Mouse (Mus musculus) embryonic stem cell, embryonic (primary cell): Measurements from ENCODE around the gene Endog.

Experiments used
- CTCF ChIA-PET, 4 experiments: fragments of 300-600 bp in 2 of 4; fragments of 350-600 bp in 2 of 4; sonication (Branson Sonifier 250); formaldehyde crosslinking; loops; one replicate each; lab custom pipeline; 2022; ENCODE audit warnings: inconsistent platforms in 2 of 4; lab: Charles Lee
- POLR2A ChIA-PET, 4 experiments: fragments of 300-600 bp in 2 of 4; fragments of 350-600 bp in 2 of 4; sonication (Branson Sonifier 250); formaldehyde crosslinking; loops; one replicate each; lab custom pipeline; 2022; ENCODE audit warnings: antibody characterized with exemption in 4 of 4, inconsistent platforms in 1 of 4; lab: Charles Lee

The Endog gene

GRCm38 (mm10) chr2:30144436-30144835 lies 26.9 kb upstream of the Endog start:
- POLR2A ChIA-PET: interaction anchor here (0.7 to 17.7 kb wide), 22 partner anchors 8 to 192 kb away, joined by 3 to 393 read pairs (median 6); partner anchors contain the start of genes Tbc1d13 (in 2 of the 4), Zer1 (in 2 of the 4), Endog (in 1 of the 4) and Phyhd1 (in 1 of the 4)
- CTCF ChIA-PET: interaction anchor here in 2 of 4 experiments (0.5 to 1.3 kb wide), 3 partner anchors 9 to 21 kb away, joined by 3 to 6 read pairs (median 3); no protein-coding TSS in a partner anchor

GRCm38 (mm10) chr2:30147466-30147865 lies 23.8 kb upstream of the Endog start:
- CTCF ChIA-PET: interaction anchor here in 3 of 4 experiments (0.7 to 1.8 kb wide), 4 partner anchors 14 to 140 kb away, joined by 3 to 9 read pairs (median 4); no protein-coding TSS in a partner anchor
- POLR2A ChIA-PET: interaction anchor here (0.6 to 17.7 kb wide), 24 partner anchors 8 to 1876 kb away, joined by 3 to 393 read pairs (median 5); partner anchors contain the start of genes Tbc1d13 (in 3 of the 4), Endog (in 2 of the 4), Spout1 (in 1 of the 4) and Zer1 (in 1 of the 4)

GRCm38 (mm10) chr2:30151840-30152239 lies 19.5 kb upstream of the Endog start:
- POLR2A ChIA-PET: interaction anchor here (0.6 to 17.7 kb wide), 22 partner anchors 9 to 316 kb away, joined by 3 to 393 read pairs (median 7); partner anchors contain the start of genes Tbc1d13 (in 3 of the 4), Endog (in 2 of the 4), Spout1 (in 1 of the 4) and Zer1 (in 1 of the 4)
- CTCF ChIA-PET: interaction anchor here in 2 of 4 experiments (0.5 to 1.2 kb wide), 2 partner anchors 43 to 112 kb away, joined by 3 to 7 read pairs; no protein-coding TSS in a partner anchor

- ChIA-PET POLR2A (interaction anchor here in 3 of 4 experiments (1.1 to 17.7 kb wide), 19 partner anchors 8 to 90 kb away, joined by 3 to 393 read pairs (median 9); partner anchors contain the start of genes Tbc1d13 (in 2 of the 3), Endog (in 1 of the 3), Kyat1 (in 1 of the 3) and Spout1 (in 1 of the 3)), CTCF (interaction anchor here in 2 of 4 experiments (1.1 to 1.2 kb wide), 2 partner anchors 9 to 44 kb away, joined by 3 to 6 read pairs; no protein-coding TSS in a partner anchor)
Observed at GRCm38 (mm10) chr2:30152616-30153015, 18.7 kb upstream of the Endog start.

GRCm38 (mm10) chr2:30159871-30160270 lies 11.4 kb upstream of the Endog start:
- POLR2A ChIA-PET: interaction anchor here in 3 of 4 experiments (0.8 to 4.2 kb wide), 18 partner anchors 9 to 256 kb away, joined by 3 to 17 read pairs (median 4); partner anchors contain the start of genes Endog (in 2 of the 3), Tbc1d13 (in 2 of the 3), Kyat1 (in 1 of the 3) and Spout1 (in 1 of the 3)
- CTCF ChIA-PET: interaction anchor here in 1 of 4 experiments (1.2 kb wide), 1 partner anchor 61 kb away, joined by 3 read pairs; no protein-coding TSS in a partner anchor

- ChIA-PET CTCF (interaction anchor here (0.5 to 3.1 kb wide), 76 partner anchors 9 to 1923 kb away, joined by 3 to 25 read pairs (median 4); partner anchors contain the start of genes Endog (in 4 of the 4), Spout1 (in 2 of the 4), Zer1 (in 2 of the 4) and Fam78a (in 1 of the 4)), POLR2A (interaction anchor here (0.5 to 3.1 kb wide), 45 partner anchors 9 to 1078 kb away, joined by 3 to 16 read pairs (median 4); partner anchors contain the start of genes Spout1 (in 3 of the 4), Endog (in 2 of the 4), Zer1 (in 2 of the 4) and Tbc1d13 (in 1 of the 4))
Observed at GRCm38 (mm10) chr2:30161809-30162208, 9.5 kb upstream of the Endog start.

- POLR2A ChIA-PET: interaction anchor here in 2 of 4 experiments (0.8 to 3.1 kb wide), 15 partner anchors 8 to 101 kb away, joined by 3 to 16 read pairs (median 4); partner anchors contain the start of genes Endog (in 1 of the 2), Kyat1 (in 1 of the 2), Phyhd1 (in 1 of the 2) and Spout1 (in 1 of the 2)
- CTCF ChIA-PET: interaction anchor here (0.6 to 1.9 kb wide), 5 partner anchors 14 to 818 kb away, joined by 3 to 5 read pairs (median 3); partner anchors contain the start of gene Spout1 (in 1 of the 4)
Observed at GRCm38 (mm10) chr2:30164340-30164932, 6.9 kb upstream of the Endog start.

- CTCF ChIA-PET: interaction anchor here (0.5 to 1.1 kb wide), 4 partner anchors 10 to 36 kb away, joined by 3 to 5 read pairs (median 4); partner anchors contain the start of gene Spout1 (in 1 of the 4)
- POLR2A ChIA-PET: interaction anchor here in 2 of 4 experiments (0.6 to 1.1 kb wide), 4 partner anchors 17 to 202 kb away, joined by 3 to 5 read pairs (median 4); no protein-coding TSS in a partner anchor
Observed at GRCm38 (mm10) chr2:30166677-30167076, 4.6 kb upstream of the Endog start.

GRCm38 (mm10) chr2:30171997-30172382 lies 697 bp downstream of the Endog start:
- POLR2A ChIA-PET: interaction anchor here (0.5 to 10.3 kb wide), 69 partner anchors 8 to 635 kb away, joined by 3 to 102 read pairs (median 5); partner anchors contain the start of genes Tbc1d13 (in 4 of the 4), Kyat1 (in 3 of the 4), Phyhd1 (in 2 of the 4) and Zdhhc12 (in 2 of the 4)
- CTCF ChIA-PET: interaction anchor here (0.6 to 3.6 kb wide), 10 partner anchors 10 to 233 kb away, joined by 3 to 19 read pairs (median 4); partner anchors contain the start of gene Kyat1 (in 1 of the 4)

- ChIA-PET CTCF (interaction anchor here in 3 of 4 experiments (0.5 to 3.6 kb wide), 6 partner anchors 12 to 99 kb away, joined by 3 to 19 read pairs (median 4); partner anchors contain the start of gene Pkn3 (in 1 of the 3)), POLR2A (interaction anchor here in 3 of 4 experiments (0.6 to 10.3 kb wide), 31 partner anchors 9 to 190 kb away, joined by 3 to 102 read pairs (median 6); partner anchors contain the start of genes Kyat1 (in 2 of the 3), Tbc1d13 (in 2 of the 3), Miga2 (in 1 of the 3) and Phyhd1 (in 1 of the 3))
Observed at GRCm38 (mm10) chr2:30173541-30174240, 2.4 kb downstream of the Endog start.

- POLR2A ChIA-PET: interaction anchor here in 2 of 4 experiments (0.9 to 10.3 kb wide), 15 partner anchors 9 to 88 kb away, joined by 3 to 102 read pairs (median 4); partner anchors contain the start of genes Kyat1 (in 2 of the 2) and Tbc1d13 (in 1 of the 2)
- CTCF ChIA-PET: interaction anchor here (0.6 to 2.2 kb wide), 8 partner anchors 9 to 125 kb away, joined by 3 to 6 read pairs (median 3); no protein-coding TSS in a partner anchor
Observed at GRCm38 (mm10) chr2:30175897-30176296, 4.6 kb downstream of the Endog start.

- ChIA-PET CTCF (interaction anchor here in 3 of 4 experiments (0.6 to 2.2 kb wide), 7 partner anchors 9 to 178 kb away, joined by 3 to 6 read pairs (median 3); no protein-coding TSS in a partner anchor), POLR2A (interaction anchor here in 3 of 4 experiments (0.6 to 10.3 kb wide), 12 partner anchors 11 to 1056 kb away, joined by 3 to 102 read pairs (median 6); partner anchors contain the start of genes Kyat1 (in 1 of the 3), Phyhd1 (in 1 of the 3) and Tbc1d13 (in 1 of the 3))
Observed at GRCm38 (mm10) chr2:30176561-30176960, 5.3 kb downstream of the Endog start.

- POLR2A ChIA-PET: interaction anchor here (0.6 to 10.3 kb wide), 76 partner anchors 9 to 1054 kb away, joined by 3 to 102 read pairs (median 4); partner anchors contain the start of genes Kyat1 (in 3 of the 4), Phyhd1 (in 3 of the 4), Ier5l (in 2 of the 4) and Tbc1d13 (in 2 of the 4)
- CTCF ChIA-PET: interaction anchor here (0.5 to 2.2 kb wide), 25 partner anchors 11 to 186 kb away, joined by 3 to 19 read pairs (median 4); partner anchors contain the start of genes Kyat1 (in 2 of the 4), Lrrc8a (in 1 of the 4), Miga2 (in 1 of the 4) and Zdhhc12 (in 1 of the 4)
Observed at GRCm38 (mm10) chr2:30177700-30178675, 6.7 kb downstream of the Endog start, which contains the start of gene Spout1. Spout1 (minus strand) TSS chr2:30178459.

GRCm38 (mm10) chr2:30178711-30179110 lies 7.4 kb downstream of the Endog start:
- CTCF ChIA-PET: interaction anchor here (0.7 to 2.1 kb wide), 18 partner anchors 12 to 185 kb away, joined by 3 to 19 read pairs (median 4); partner anchors contain the start of genes Kyat1 (in 1 of the 4), Lrrc8a (in 1 of the 4), Miga2 (in 1 of the 4) and Zdhhc12 (in 1 of the 4)
- POLR2A ChIA-PET: interaction anchor here in 3 of 4 experiments (0.6 to 10.3 kb wide), 69 partner anchors 8 to 358 kb away, joined by 3 to 102 read pairs (median 4); partner anchors contain the start of genes Kyat1 (in 3 of the 3), Phyhd1 (in 3 of the 3), Ier5l (in 2 of the 3) and Tbc1d13 (in 2 of the 3)
